23 mouse cellular contexts compared by ENCODE assay signal in genomic region chr10:107700944-107701343, GRCm38 (mm10). TPM values are rescaled to one million over a fixed set of nuclear protein-coding genes. Genes with fewer than 3 reads are reported as not detected.
"Had no signal": no experiment of that assay in that cellular context is flagged by ENCODE, and none has a peak within 500 bp of the region (broad histone marks: within the 10 kb centered on the region; RNA-seq: fewer than 3 reads in every experiment).

No protein-coding gene starts in this region.

- H3K9ac ChIP-seq: limb, embryonic 12.5 days; limb, embryonic 13.5 days; limb, embryonic 15.5 days; liver, embryonic 12.5 days; liver, embryonic 13.5 days; liver, embryonic 14.5 days; liver, embryonic 15.5 days; liver, postnatal 0 days; lung, embryonic 14.5 days; lung, embryonic 15.5 days; midbrain, embryonic 12.5 days; midbrain, embryonic 13.5 days; midbrain, embryonic 15.5 days; neural tube, embryonic 12.5 days had no signal

- H3K4me1 ChIP-seq: limb, embryonic 10.5 days; limb, embryonic 12.5 days; limb, embryonic 13.5 days; limb, embryonic 15.5 days; liver, embryonic 12.5 days; liver, embryonic 13.5 days; liver, embryonic 15.5 days; lung, embryonic 15.5 days; megakaryocyte, embryonic 14.5 days; midbrain, embryonic 10.5 days; midbrain, embryonic 12.5 days; midbrain, embryonic 13.5 days; midbrain, embryonic 15.5 days; neural tube, embryonic 12.5 days had no signal

- H3K27ac ChIP-seq: limb, embryonic 10.5 days; limb, embryonic 12.5 days; limb, embryonic 13.5 days; limb, embryonic 15.5 days; liver, embryonic 12.5 days; liver, embryonic 13.5 days; liver, embryonic 14.5 days; liver, embryonic 15.5 days; lung, embryonic 15.5 days; macrophage; midbrain, embryonic 10.5 days; midbrain, embryonic 12.5 days; midbrain, embryonic 13.5 days; midbrain, embryonic 15.5 days; neural tube, embryonic 12.5 days had no signal

- H3K4me3 ChIP-seq: limb, embryonic 10.5 days; limb, embryonic 12.5 days; limb, embryonic 13.5 days; limb, embryonic 15.5 days; liver, embryonic 12.5 days; liver, embryonic 13.5 days; liver, embryonic 15.5 days; lung, embryonic 15.5 days; megakaryocyte, embryonic 14.5 days; midbrain, embryonic 10.5 days; midbrain, embryonic 12.5 days; midbrain, embryonic 13.5 days; midbrain, embryonic 15.5 days; myocyte; neural tube, embryonic 12.5 days had no signal

- H3K36me3 ChIP-seq: limb, embryonic 10.5 days; limb, embryonic 12.5 days; limb, embryonic 13.5 days; limb, embryonic 15.5 days; liver, embryonic 12.5 days; liver, embryonic 13.5 days; liver, embryonic 15.5 days; lung, embryonic 15.5 days; midbrain, embryonic 10.5 days; midbrain, embryonic 12.5 days; midbrain, embryonic 13.5 days; midbrain, embryonic 15.5 days; neural tube, embryonic 12.5 days had no signal

- H3K4me2 ChIP-seq: limb, embryonic 12.5 days; limb, embryonic 13.5 days; limb, embryonic 15.5 days; liver, embryonic 11.5 days; liver, embryonic 12.5 days; liver, embryonic 13.5 days; liver, embryonic 15.5 days; lung, embryonic 14.5 days; lung, embryonic 15.5 days; midbrain, embryonic 11.5 days; midbrain, embryonic 12.5 days; midbrain, embryonic 13.5 days; midbrain, embryonic 15.5 days; neural tube, embryonic 12.5 days had no signal

- H3K27me3 ChIP-seq: limb, embryonic 12.5 days; limb, embryonic 13.5 days; limb, embryonic 15.5 days; liver, embryonic 12.5 days; liver, embryonic 13.5 days; liver, embryonic 15.5 days; lung, embryonic 15.5 days; megakaryocyte, embryonic 14.5 days; midbrain, embryonic 12.5 days; midbrain, embryonic 13.5 days; midbrain, embryonic 15.5 days; neural tube, embryonic 12.5 days had no signal

- H3K9me3 ChIP-seq: limb, embryonic 10.5 days; limb, embryonic 12.5 days; limb, embryonic 13.5 days; limb, embryonic 15.5 days; liver, embryonic 12.5 days; liver, embryonic 13.5 days; liver, embryonic 15.5 days; lung, embryonic 15.5 days; megakaryocyte, embryonic 14.5 days; midbrain, embryonic 10.5 days; midbrain, embryonic 12.5 days; midbrain, embryonic 13.5 days; midbrain, embryonic 15.5 days; neural tube, embryonic 12.5 days had no signal

- ATAC-seq: liver, embryonic 12.5 days; liver, postnatal 0 days; lung, postnatal 0 days; midbrain, embryonic 13.5 days; midbrain, embryonic 15.5 days had no signal

RNA-seq across cellular contexts. Expression of gene Ptprq, which starts 18.9 kb away (rescaled TPM):
- polyA plus RNA-seq: liver, adult 2 months; liver, embryonic 11.5 days; liver, embryonic 13.5 days; liver, embryonic 15.5 days; liver, postnatal 0 days; macrophage; midbrain, embryonic 10.5 days had no signal
